Comparison of ENCODE assay signal across 9 mouse cellular contexts in genomic region chr14:45565216-45566065, GRCm38 (mm10). TPM values are rescaled to one million over a fixed set of nuclear protein-coding genes. Genes with fewer than 3 reads are reported as not detected.
DNase-seq lines count a peak whose midpoint lies in the region; ATAC-seq and TF ChIP-seq lines count a peak whose summit lies in the region.
"Had no signal": no experiment of that assay in that cellular context is flagged by ENCODE, and none has a peak within 500 bp of the region (broad histone marks: within the 10 kb centered on the region; RNA-seq: fewer than 3 reads in every experiment).

No protein-coding gene starts in this region.

- H3K4me3 ChIP-seq in E14TG2a.4 (replicated peaks; ENCODE audit: low read length): peak overlapping the region; percentile 63
- peak overlapping the region; percentile 59 for H3K4me3 ChIP-seq in gastrocnemius, adult 2 months
- H3K4me3 ChIP-seq in hindbrain, embryonic 12.5 days: peak overlapping the region; percentile 8
- H3K4me3 ChIP-seq in limb, embryonic 11.5 days (ENCODE audit: low read depth, low read length): no peak overlapping the region
- peak overlapping the region; percentile 12; the same call in 1 of the 2 replicates for H3K4me3 ChIP-seq in midbrain, embryonic 12.5 days
- peak overlapping the region; percentile 31 for H3K4me3 ChIP-seq in stomach, embryonic 16.5 days (replicated peaks; ENCODE audit: low read length)

- no peaks in the 10 kb centered on the region for H3K36me3 ChIP-seq in E14TG2a.4 (ENCODE audit: insufficient read depth, low read length)
- H3K36me3 ChIP-seq in hindbrain, embryonic 12.5 days: no peaks in the 10 kb centered on the region
- no peaks in the 10 kb centered on the region for H3K36me3 ChIP-seq in limb, embryonic 11.5 days (ENCODE audit: control insufficient read depth, insufficient read depth, low read length)
- H3K36me3 ChIP-seq in midbrain, embryonic 12.5 days: no peaks in the 10 kb centered on the region
- H3K36me3 ChIP-seq in stomach, embryonic 16.5 days (ENCODE audit: control insufficient read depth, insufficient read depth, low read length): no peaks in the 10 kb centered on the region

- WGBS in hindbrain, embryonic 12.5 days: 8% methylated on average over 20 of the region's 20 CpGs
- 5% methylated on average over 20 of the region's 20 CpGs for WGBS in limb, embryonic 11.5 days
- 7% methylated on average over 20 of the region's 20 CpGs for WGBS in midbrain, embryonic 12.5 days
- 9% methylated on average over 20 of the region's 20 CpGs for WGBS in stomach, embryonic 16.5 days

- H3K4me1 ChIP-seq in E14TG2a.4 (replicated peaks; ENCODE audit: low read depth, low read length): peaks cover 23% of the 10 kb centered on the region
- H3K4me1 ChIP-seq in hindbrain, embryonic 12.5 days: peaks cover 5% of the 10 kb centered on the region
- H3K4me1 ChIP-seq in limb, embryonic 11.5 days (ENCODE audit: control insufficient read depth, insufficient read depth, low read length): peaks cover 3% of the 10 kb centered on the region; the same call in 1 of the 2 replicates
- peaks cover 13% of the 10 kb centered on the region for H3K4me1 ChIP-seq in midbrain, embryonic 12.5 days
- H3K4me1 ChIP-seq in stomach, embryonic 16.5 days (ENCODE audit: control insufficient read depth, insufficient read depth, low read length): peaks cover 15% of the 10 kb centered on the region; the same call in 1 of the 2 replicates

- H3K9ac ChIP-seq in hindbrain, embryonic 12.5 days: peak overlapping the region; percentile 0; the same call in 1 of the 2 replicates
- H3K9ac ChIP-seq in limb, embryonic 11.5 days (ENCODE audit: low read length): no peak overlapping the region; the same call in 1 of the 2 replicates
- no peak overlapping the region for H3K9ac ChIP-seq in midbrain, embryonic 12.5 days (replicated peaks)
- H3K9ac ChIP-seq in stomach, embryonic 16.5 days (ENCODE audit: low read length): peak overlapping the region; percentile 47

- peaks cover 15% of the 10 kb centered on the region for H3K9me3 ChIP-seq in E14TG2a.4 (ENCODE audit: low read length)
- H3K9me3 ChIP-seq in hindbrain, embryonic 12.5 days (replicated peaks): no peaks in the 10 kb centered on the region
- no peaks in the 10 kb centered on the region for H3K9me3 ChIP-seq in limb, embryonic 11.5 days (ENCODE audit: control insufficient read depth, low read length)
- H3K9me3 ChIP-seq in midbrain, embryonic 12.5 days: no peaks in the 10 kb centered on the region
- no peaks in the 10 kb centered on the region for H3K9me3 ChIP-seq in stomach, embryonic 16.5 days (replicated peaks; ENCODE audit: control insufficient read depth, low read length)
- H3K9me3 ChIP-seq: megakaryocyte, embryonic 14.5 days had no signal

- H3K4me2 ChIP-seq in hindbrain, embryonic 12.5 days (replicated peaks): peak overlapping the region; percentile 52
- peak overlapping the region; percentile 38; the same call in 1 of the 2 replicates for H3K4me2 ChIP-seq in limb, embryonic 11.5 days (ENCODE audit: low read depth, severe bottlenecking)
- peak overlapping the region; percentile 55 for H3K4me2 ChIP-seq in midbrain, embryonic 12.5 days (replicated peaks)
- H3K4me2 ChIP-seq in stomach, embryonic 16.5 days (ENCODE audit: low read depth, low read length): peak overlapping the region; percentile 60

- intact Hi-C loops in gastrocnemius, adult 2 months (cut with DNase I): loop anchor here (5.0 to 10.0 kb wide), 3 partner anchors 37 to 207 kb away; no protein-coding TSS in a partner anchor

- no peak for TF ChIP-seq CTCF in E14TG2a.4 (conservative IDR thresholded peaks at IDR 0.05; ENCODE audit: low read length)
- no peak for TF ChIP-seq CTCF in gastrocnemius, adult 2 months (IDR thresholded peaks at IDR 0.05)

- H3K27ac ChIP-seq in gastrocnemius, adult 2 months: peak overlapping the region; percentile 80
- H3K27ac ChIP-seq in hindbrain, embryonic 12.5 days: peak overlapping the region; percentile 68
- H3K27ac ChIP-seq in limb, embryonic 11.5 days (replicated peaks; ENCODE audit: low read depth, low read length): peak overlapping the region; percentile 63
- H3K27ac ChIP-seq in midbrain, embryonic 12.5 days (replicated peaks): peak overlapping the region; percentile 11; the same call in 1 of the 2 replicates
- H3K27ac ChIP-seq in stomach, embryonic 16.5 days (ENCODE audit: low read length): peak overlapping the region; percentile 72

- peak; percentile 14 for DNase-seq in c-Kit-positive CD71-negative TER-119-negative erythroid progenitor cells, embryonic 14.5 days (ENCODE audit: low read depth)
- peak; percentile 78 for DNase-seq in gastrocnemius, adult 2 months
- DNase-seq in limb, embryonic 11.5 days (ENCODE audit: low spot score): peak; percentile 72
- DNase-seq in cerebellum, postnatal 14 days: no peak

- H3K27me3 ChIP-seq in E14TG2a.4 (ENCODE audit: insufficient read depth, low read length): peaks cover 23% of the 10 kb centered on the region
- H3K27me3 ChIP-seq in hindbrain, embryonic 12.5 days: 0 out of 2 replicates have a peak, but pooled peaks cover 3% of the 10 kb centered on the region
- H3K27me3 ChIP-seq in limb, embryonic 11.5 days (ENCODE audit: control insufficient read depth, insufficient read depth, low read length): no peaks in the 10 kb centered on the region
- H3K27me3 ChIP-seq in midbrain, embryonic 12.5 days: peaks cover 7% of the 10 kb centered on the region; the same call in 1 of the 2 replicates
- H3K27me3 ChIP-seq in stomach, embryonic 16.5 days (ENCODE audit: control insufficient read depth, insufficient read depth, low read length): no peaks in the 10 kb centered on the region

- ATAC-seq in hindbrain, embryonic 12.5 days (ENCODE audit: low FRiP score): peak; percentile 56; the same call in 1 of the 2 replicates
- peak; percentile 86 for ATAC-seq in limb, embryonic 11.5 days (ENCODE audit: insufficient number of reproducible peaks, low FRiP score, low TSS enrichment, low read depth)
- peak; percentile 71 for ATAC-seq in midbrain, embryonic 12.5 days (ENCODE audit: low FRiP score, low read depth)
- peak; percentile 79 for ATAC-seq in stomach, embryonic 16.5 days (ENCODE audit: insufficient read depth, low FRiP score)

RNA-seq across cellular contexts. Expression of gene Fermt2, which starts 35.5 kb away (rescaled TPM):
- total RNA-seq in gastrocnemius, adult 2 months (2021): 100 to 1,000 TPM; 214 to 243 TPM
- 75.1 and 84.3 TPM in 2 replicates for polyA plus RNA-seq in hindbrain, embryonic 12.5 days (2016; fragmentation: Nextera tagmentation; extraction: Ambion mirVana)
- polyA plus RNA-seq in limb, embryonic 11.5 days (2014; fragmentation: Nextera tagmentation; extraction: Ambion mirVana): 121 and 123 TPM in 2 replicates
- polyA plus RNA-seq in midbrain, embryonic 12.5 days (2016; fragmentation: Nextera tagmentation; extraction: Ambion mirVana): 66.5 and 72.1 TPM in 2 replicates
- 213 and 235 TPM in 2 replicates for polyA plus RNA-seq in stomach, embryonic 16.5 days (2015; fragmentation: Nextera tagmentation; extraction: Ambion mirVana)

Comparison
In these comparisons a context has a peak if more than half of its experiments do, and no peak if none do; other contexts are left out.
1. DNase-seq: peak in c-Kit-positive CD71-negative TER-119-negative erythroid progenitor cells, embryonic 14.5 days (single experiment), gastrocnemius, adult 2 months (single experiment) and limb, embryonic 11.5 days (single experiment); none in cerebellum, postnatal 14 days (0 of 2).
2. H3K27ac ChIP-seq: peak in every context shown above with its lines; median percentile 80 in gastrocnemius, adult 2 months; 72 in stomach, embryonic 16.5 days; 68 in hindbrain, embryonic 12.5 days; 63 in limb, embryonic 11.5 days; 11 in midbrain, embryonic 12.5 days.
3. H3K9ac ChIP-seq: peak in hindbrain, embryonic 12.5 days (single experiment) and stomach, embryonic 16.5 days (single experiment); none in limb, embryonic 11.5 days (single experiment) and midbrain, embryonic 12.5 days (single experiment).
4. Peak in every context shown above with its lines, with median percentiles within 50 percentile points of each other: ATAC-seq and H3K4me2 ChIP-seq.